Mouse (Mus musculus) G1E (cell line): ENCODE results near the gene Fam243. TPM values are rescaled to one million over a fixed set of nuclear protein-coding genes. Genes with fewer than 3 reads are reported as not detected.

Experiments
- ATAC-seq: 2 replicates; pipeline ENCODE4 v1.8.0; 2016; ENCODE audit warnings: mild to moderate bottlenecking; ENCODE audit not compliant: insufficient number of reproducible peaks, poor library complexity, low FRiP score, severe bottlenecking; ENCODE audit errors: extremely low read depth
- DNase-seq: peaks from one replicate; pipeline ENCODE4 v3.0.0; 2012; ENCODE audit warnings: low spot score
- H3K27me3 ChIP-seq: 2 replicates; pipeline ENCODE4 v1.6.1; 2012; ENCODE audit warnings: mild to moderate bottlenecking, low read length, inconsistent platforms; ENCODE audit not compliant: insufficient read depth
- H3K36me3 ChIP-seq: replicated peaks from 2 replicates; pipeline ENCODE3; 2012; ENCODE audit warnings: mild to moderate bottlenecking, inconsistent platforms
- H3K4me1 ChIP-seq: 2 replicates; pipeline ENCODE4 v1.6.1; 2012; ENCODE audit warnings: low read depth, low read length, inconsistent platforms, mixed read lengths; ENCODE audit not compliant: insufficient read depth
- H3K4me3 ChIP-seq: 2 replicates; pipeline ENCODE4 v1.5.1; 2012; ENCODE audit warnings: low read depth, mild to moderate bottlenecking, inconsistent platforms, low read length, moderate library complexity, mixed read lengths
- H3K9me3 ChIP-seq: replicated peaks from 2 replicates; pipeline ENCODE4 v1.6.1; 2012; ENCODE audit warnings: inconsistent platforms
- CTCF ChIP-seq: IDR thresholded peaks from 2 replicates; pipeline ENCODE4 v1.5.1; 2012; ENCODE audit warnings: low read depth, low read length, inconsistent platforms, mixed read lengths
- GATA1 ChIP-seq: IDR thresholded peaks from 2 replicates; pipeline ENCODE4 v1.6.1; 2012; ENCODE audit warnings: borderline replicate concordance, low read length, inconsistent platforms, mixed read lengths
- GATA2 ChIP-seq: IDR thresholded peaks from 2 replicates; pipeline ENCODE4 v1.6.1; 2012; ENCODE audit warnings: low read depth, low read length, inconsistent platforms, borderline replicate concordance
- POLR2AphosphoS5 ChIP-seq: IDR thresholded peaks from 2 replicates; pipeline ENCODE4 v1.6.1; 2012; ENCODE audit warnings: low read depth, low read length, inconsistent platforms; ENCODE audit not compliant: insufficient replicate concordance
- TAL1 ChIP-seq: conservative IDR thresholded peaks from 2 replicates; pipeline ENCODE4 v1.6.1; 2012; ENCODE audit warnings: low read depth, low read length, inconsistent platforms, mixed read lengths
- polyA plus RNA-seq: library from polyadenylated mRNA; stranded (reverse); fragments of >175 nt; gene quantifications from 2 replicates; pipeline ENCODE4 v1.2.3, GENCODE M21; 2012
- total RNA-seq, 2 experiments: library from RNA; stranded (forward) in 1 of 2; stranded (reverse) in 1 of 2; fragments of 200-1000 nt in 1 of 2; fragments of >200 nt in 1 of 2; fragmentation: Nextera tagmentation in 1 of 2; gene quantifications; 2 replicates each; pipeline ENCODE4 v1.2.3; 2014 to 2017

Gene Fam243
- total and polyA plus RNA-seq, 3 experiments, result 0.11 TPM; not detected in 2

GRCm38 (mm10) chr16:92357023-92357422 lies 35.8 kb upstream of the Fam243 start:
- Histone ChIP-seq H3K9me3 (no peaks in the 10 kb centered on the region), H3K27me3 (peaks cover 46% of the 10 kb centered on the region), H3K36me3 (no peaks in the 10 kb centered on the region), H3K4me3 (no peak overlapping the region), H3K4me1 (peaks cover 52% of the 10 kb centered on the region)
- TF ChIP-seq GATA2, result no peak
- TF ChIP-seq GATA1, result no peak
- TF ChIP-seq TAL1, result no peak
- TF ChIP-seq POLR2AphosphoS5, result no peak
- TF ChIP-seq CTCF, result no peak
- ATAC-seq, result no peak
- DNase-seq, result no peak

DNA sequence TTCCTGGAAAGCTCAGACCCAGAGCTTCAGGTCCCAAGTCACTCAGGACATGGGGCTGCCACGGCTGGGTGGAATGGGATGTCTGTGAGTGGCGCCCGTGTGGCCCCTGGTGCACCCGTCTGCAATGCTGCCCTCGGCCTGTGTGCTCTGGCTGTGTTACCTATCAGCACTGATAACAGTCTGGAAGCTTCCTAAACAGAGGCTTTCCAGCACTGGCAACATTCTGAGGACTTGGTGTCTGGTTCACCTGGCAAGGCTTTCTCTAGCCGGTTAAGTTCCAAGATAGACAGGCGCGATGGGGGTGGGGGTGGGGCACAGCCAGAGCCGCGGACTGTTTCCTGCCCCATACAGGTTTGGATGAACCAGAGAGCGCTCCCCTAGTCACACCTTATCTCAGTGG lies 34.7 kb upstream of the Fam243 start:
- H3K9me3 ChIP-seq, result no peaks in the 10 kb centered on the region
- peaks cover 46% of the 10 kb centered on the region for H3K27me3 ChIP-seq
- no peaks in the 10 kb centered on the region for H3K36me3 ChIP-seq
- DNase-seq, result no peak
- TF ChIP-seq TAL1, result no peak
- TF ChIP-seq POLR2AphosphoS5, result no peak
- TF ChIP-seq GATA1, result no peak
- no peak for TF ChIP-seq GATA2
- no peak for TF ChIP-seq CTCF
- peaks cover 52% of the 10 kb centered on the region for H3K4me1 ChIP-seq
- ATAC-seq, result no peak
- H3K4me3 ChIP-seq, result peak overlapping the region; percentile 59; the same call in 1 of the 2 replicates

DNA sequence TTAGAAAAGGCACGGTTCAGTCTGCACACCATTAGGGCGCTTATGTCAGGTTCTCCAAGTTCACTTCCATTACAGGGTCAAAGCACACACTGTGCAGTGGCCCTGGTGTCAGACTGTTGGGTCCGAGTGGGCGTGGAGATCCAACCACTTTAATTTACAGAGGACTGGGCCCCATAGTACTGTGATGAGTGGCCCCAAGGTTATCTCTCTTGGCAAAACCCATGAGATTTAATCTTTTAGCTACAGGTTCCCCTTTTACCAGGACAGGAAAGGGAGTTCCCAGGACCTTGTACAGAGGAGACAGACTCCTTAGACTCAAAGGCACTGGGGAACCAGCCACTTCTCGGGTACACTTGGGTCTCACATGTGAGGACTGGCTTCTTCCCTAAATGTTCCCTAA lies 34.1 kb upstream of the Fam243 start:
- ATAC-seq (peak; percentile 78), DNase-seq (peak; percentile 33)
- TF ChIP-seq CTCF, result no peak
- 0 out of 2 replicates have a peak, but pooled peaks have one; percentile 17 for TF ChIP-seq TAL1
- Histone ChIP-seq H3K4me1 (peaks cover 52% of the 10 kb centered on the region), H3K4me3 (peak overlapping the region; percentile 59; the same call in 1 of the 2 replicates), H3K9me3 (no peaks in the 10 kb centered on the region), H3K27me3 (peaks cover 41% of the 10 kb centered on the region), H3K36me3 (no peaks in the 10 kb centered on the region)

- no peaks in the 10 kb centered on the region for H3K9me3 ChIP-seq
- H3K36me3 ChIP-seq, result no peaks in the 10 kb centered on the region
- no peak for TF ChIP-seq GATA2
- H3K4me1 ChIP-seq, result peaks cover 46% of the 10 kb centered on the region
- no peak overlapping the region for H3K4me3 ChIP-seq
- H3K27me3 ChIP-seq, result peaks cover 30% of the 10 kb centered on the region
- ATAC-seq (no peak), DNase-seq (no peak)
Measured at GRCm38 (mm10) chr16:92353897-92354296, 32.7 kb upstream of the Fam243 start.

DNA sequence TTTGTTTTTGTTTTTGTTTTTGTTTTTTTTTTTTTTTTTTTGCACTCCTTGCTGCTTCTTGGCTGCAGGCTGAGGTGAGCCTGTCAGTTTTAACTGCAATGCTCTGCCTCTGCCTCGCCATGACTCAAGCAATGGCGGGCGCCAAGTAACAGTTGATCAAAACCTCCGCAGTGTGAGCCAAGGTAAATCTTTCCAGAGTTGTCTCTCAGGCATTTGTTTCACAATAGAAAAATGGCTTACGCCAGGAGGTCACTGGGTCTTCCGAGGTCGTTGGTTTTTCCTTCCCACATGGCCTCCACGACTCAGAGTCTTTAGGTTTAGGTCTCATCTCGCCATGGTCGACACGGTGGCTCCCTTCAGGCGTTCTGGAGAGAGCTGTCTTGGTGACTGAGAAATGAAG lies 32.1 kb upstream of the Fam243 start:
- Histone ChIP-seq H3K36me3 (no peaks in the 10 kb centered on the region), H3K4me3 (no peak overlapping the region), H3K27me3 (peaks cover 30% of the 10 kb centered on the region), H3K4me1 (peaks cover 43% of the 10 kb centered on the region), H3K9me3 (no peaks in the 10 kb centered on the region)
- TF ChIP-seq TAL1, result no peak
- DNase-seq, result no peak
- no peak for ATAC-seq

DNA sequence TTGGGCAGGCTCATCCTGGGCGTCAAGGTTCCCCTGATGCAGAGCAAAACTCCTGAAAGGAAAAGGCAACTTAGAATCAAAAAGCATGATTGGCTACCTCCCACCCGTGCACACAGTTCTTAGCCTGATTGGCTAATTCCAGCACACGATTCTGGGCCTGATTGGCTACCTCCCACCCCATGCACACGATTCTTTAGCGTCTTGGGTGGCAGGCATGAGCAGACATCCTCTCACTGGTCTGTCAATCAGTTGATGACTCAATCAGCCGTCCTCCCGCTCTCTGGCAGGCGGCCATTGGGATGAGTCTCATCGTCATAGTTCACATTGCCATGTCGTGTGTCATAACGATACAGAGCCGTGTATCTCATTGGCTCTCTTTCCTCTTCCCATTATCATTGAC lies 27.7 kb upstream of the Fam243 start:
- TF ChIP-seq GATA2 (no peak), CTCF (no peak), GATA1 (no peak), TAL1 (no peak), POLR2AphosphoS5 (no peak)
- ATAC-seq (no peak), DNase-seq (no peak)
- H3K4me3 ChIP-seq, result no peak overlapping the region
- peaks cover 15% of the 10 kb centered on the region for H3K27me3 ChIP-seq
- no peaks in the 10 kb centered on the region for H3K9me3 ChIP-seq
- peaks cover 35% of the 10 kb centered on the region for H3K4me1 ChIP-seq
- no peaks in the 10 kb centered on the region for H3K36me3 ChIP-seq

DNA sequence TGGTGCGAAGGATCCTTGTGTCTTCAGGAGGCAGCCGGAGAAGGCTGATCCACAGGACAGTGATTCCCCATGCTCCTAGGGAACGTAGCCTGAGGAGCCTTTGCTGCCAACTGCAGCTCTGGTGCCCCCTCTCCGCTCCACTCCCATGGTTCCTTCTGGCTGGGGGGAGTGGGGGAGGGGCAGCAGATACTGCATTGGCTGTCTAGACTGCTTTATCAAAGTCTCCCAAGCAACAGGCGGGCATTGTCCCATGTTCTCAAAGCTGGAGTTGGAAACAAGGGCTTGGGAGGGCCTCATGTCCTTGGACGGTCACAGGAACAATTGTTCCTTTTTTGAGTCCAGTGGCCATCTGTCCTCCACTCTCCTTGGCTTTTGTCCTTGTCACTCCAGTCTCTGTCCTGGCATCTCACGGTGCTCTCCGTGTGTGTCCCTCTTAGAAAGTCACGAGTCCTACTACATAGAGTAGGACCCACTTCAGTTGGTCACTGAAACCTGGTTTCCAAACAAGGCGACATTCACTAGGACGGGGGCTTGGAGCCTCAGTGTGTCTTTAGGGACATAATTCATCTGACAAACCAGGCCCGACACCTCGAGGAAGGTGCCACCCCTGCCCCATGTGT lies 25.2 kb upstream of the Fam243 start:
- peaks cover 42% of the 10 kb centered on the region for H3K4me1 ChIP-seq
- peaks cover 9% of the 10 kb centered on the region for H3K27me3 ChIP-seq
- no peak for ATAC-seq
- H3K36me3 ChIP-seq, result no peaks in the 10 kb centered on the region
- no peak overlapping the region for H3K4me3 ChIP-seq
- no peak for DNase-seq
- no peaks in the 10 kb centered on the region for H3K9me3 ChIP-seq
- TF ChIP-seq CTCF (no peak), POLR2AphosphoS5 (no peak), TAL1 (no peak), GATA2 (no peak), GATA1 (no peak)
